In the genomic region with DNA sequence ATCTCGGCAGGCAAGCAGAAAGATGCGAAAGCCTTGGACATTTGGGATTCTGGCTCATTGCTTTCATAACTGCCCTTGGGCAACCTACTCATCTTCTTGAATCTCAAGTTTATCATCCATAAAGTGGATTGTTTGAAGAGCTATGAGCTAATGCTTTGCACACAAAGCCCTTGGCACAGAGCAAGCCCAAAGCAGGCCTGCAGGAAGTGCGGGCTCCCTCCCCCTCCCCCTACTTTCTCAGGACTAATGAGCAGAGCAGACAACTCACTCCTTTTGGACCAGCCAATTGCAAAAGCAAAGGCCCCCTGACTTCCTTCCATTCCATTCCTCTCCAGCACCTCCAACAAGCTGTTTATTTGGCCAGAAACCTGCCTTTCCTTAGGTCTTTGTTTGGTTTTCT, we compare ENCODE assay signal across 22 mouse cellular contexts.
A peak's percentile ranks its signal among the peaks of the same experiment; 100 is the strongest.
DNase-seq lines count a peak whose midpoint lies in the region; ATAC-seq and TF ChIP-seq lines count a peak whose summit lies in the region.
"Had no signal": no experiment of that assay in that cellular context is flagged by ENCODE, and none has a peak within 500 bp of the region (broad histone marks: within the 10 kb centered on the region; RNA-seq: fewer than 3 reads in every experiment).

No protein-coding gene starts in this region.

- in situ Hi-C loops in Patski (cut with MboI; ENCODE audit: low pct_unique_long_range_greater_than_20kb): no loop called here

- CTCF ChIA-PET in Patski (lab: Charles Lee): interaction anchor here (0.8 to 1.3 kb wide), 5 partner anchors 9 to 287 kb away, joined by 3 to 8 read pairs (median 3); a partner anchor contains a TSS

- POLR2A ChIA-PET in Patski (lab: Charles Lee): no interaction called here

- no peaks in the 10 kb centered on the region for H3K27me3 ChIP-seq in Patski
- H3K27me3 ChIP-seq: limb, embryonic 13.5 days; liver, embryonic 13.5 days; lung, embryonic 15.5 days; midbrain, embryonic 13.5 days had no signal

- DNase-seq in gastrocnemius, postnatal 25 days: peak; percentile 31
- DNase-seq in gastrocnemius, postnatal 10 days: no peak
- peak; percentile 33 for DNase-seq in kidney, postnatal 10 days
- DNase-seq in kidney, adult 9 months: no peak
- DNase-seq in Patski (ENCODE audit: low read depth, low spot score): peak; percentile 89
- peak; percentile 28 for DNase-seq in lung, postnatal 36 days
- DNase-seq in urinary bladder, postnatal 14 days (ENCODE audit: low spot score): no peak
- DNase-seq: adrenal gland, adult 8-10 months; cerebellum, adult 18-20 months; cerebellum, postnatal 14 days; gastrocnemius, postnatal 36 days; kidney, postnatal 36 days; liver, embryonic 13.5 days; right cerebral cortex, postnatal 14 days; thymus, postnatal 14 days had no signal

- ATAC-seq in Patski: peak; percentile 74
- ATAC-seq: activated CD4-positive, CD25-positive, alpha-beta regulatory T cell, adult 4 months; forebrain, embryonic 14.5 days; hindbrain, postnatal 0 days; intestine, embryonic 16.5 days; midbrain, embryonic 13.5 days had no signal

- no peak for TF ChIP-seq CTCF in Patski (IDR thresholded peaks at IDR 0.05)

Comparison
In these comparisons a context has a peak if more than half of its experiments do, and no peak if none do; other contexts are left out.
1. DNase-seq: peak in gastrocnemius, postnatal 25 days (single experiment), kidney, postnatal 10 days (single experiment), Patski (single experiment) and lung, postnatal 36 days (single experiment); none in gastrocnemius, postnatal 10 days (single experiment), kidney, adult 9 months (single experiment) and urinary bladder, postnatal 14 days (single experiment).